Comparison of ENCODE assay signal across 9 mouse cellular contexts in the genomic region with DNA sequence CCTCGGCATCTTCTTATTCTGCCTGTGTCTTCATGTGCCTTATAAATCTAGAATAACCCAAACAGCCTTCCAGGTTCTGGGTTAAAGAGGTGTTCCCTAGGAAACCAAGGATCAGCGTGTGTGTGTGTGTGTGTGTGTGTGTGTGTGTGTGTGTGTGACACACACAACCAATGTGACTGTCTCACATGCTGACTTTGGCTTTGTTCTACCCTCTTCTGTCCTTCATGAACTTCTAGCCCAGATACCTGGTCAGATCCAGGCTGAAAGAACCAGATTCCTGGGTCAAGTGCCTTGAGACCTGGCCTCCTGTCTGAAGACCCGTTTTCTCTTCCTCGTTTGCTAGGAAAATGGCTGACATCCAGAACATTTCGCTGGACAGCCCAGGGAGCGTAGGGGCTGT. TPM values are rescaled to one million over a fixed set of nuclear protein-coding genes. Genes with fewer than 3 reads are reported as not detected.
A peak's percentile ranks its signal among the peaks of the same experiment; 100 is the strongest.
DNase-seq lines count a peak whose midpoint lies in the region; ATAC-seq and TF ChIP-seq lines count a peak whose summit lies in the region.
"Had no signal": no experiment of that assay in that cellular context is flagged by ENCODE, and none has a peak within 500 bp of the region (broad histone marks: within the 10 kb centered on the region; RNA-seq: fewer than 3 reads in every experiment).

TSS of gene Galr3 (plus strand) at position 301 of the 400 bp plus-strand sequence.

- peak within 1 kb of the TSS; percentile 59 for H3K9ac ChIP-seq in kidney, postnatal 0 days (ENCODE audit: low read depth, low read length)
- peak within 1 kb of the TSS; percentile 55 for H3K9ac ChIP-seq in embryonic facial prominence, embryonic 11.5 days (replicated peaks; ENCODE audit: low read length)
- H3K9ac ChIP-seq in hindbrain, embryonic 16.5 days (ENCODE audit: low read depth, low read length) = peak within 1 kb of the TSS; percentile 70
- peak within 1 kb of the TSS; percentile 71 for H3K9ac ChIP-seq in midbrain, embryonic 16.5 days (ENCODE audit: low read depth, low read length)

- H3K9me3 ChIP-seq in kidney, postnatal 0 days (replicated peaks; ENCODE audit: low read length) = no peaks in the 10 kb centered on the region
- H3K9me3 ChIP-seq in embryonic facial prominence, embryonic 11.5 days (replicated peaks; ENCODE audit: control insufficient read depth, low read length) = no peaks in the 10 kb centered on the region
- H3K9me3 ChIP-seq in hindbrain, embryonic 16.5 days (ENCODE audit: control insufficient read depth, low read length) = no peaks in the 10 kb centered on the region
- H3K9me3 ChIP-seq in midbrain, embryonic 16.5 days (replicated peaks; ENCODE audit: control insufficient read depth, low read length, poor library complexity, severe bottlenecking) = no peaks in the 10 kb centered on the region

- no peak for DNase-seq in kidney, postnatal 0 days (ENCODE audit: low spot score)
- DNase-seq in kidney, postnatal 4 days = no peak
- no peak for DNase-seq in embryonic facial prominence, embryonic 11.5 days (ENCODE audit: low spot score)
- DNase-seq in left cerebral cortex, adult 8-10 months (ENCODE audit: low spot score in 2 of 2) = no peak
- DNase-seq in cerebellum, adult 11-12 months = no peak

- ATAC-seq in kidney, postnatal 0 days (replicated peaks; ENCODE audit: low FRiP score, low read depth) = no peak
- no peak for ATAC-seq in embryonic facial prominence, embryonic 11.5 days (replicated peaks; ENCODE audit: insufficient number of reproducible peaks, low FRiP score, low TSS enrichment, low read depth)
- no peak for ATAC-seq in hindbrain, embryonic 16.5 days
- no peak for ATAC-seq in midbrain, embryonic 16.5 days
- no peak for ATAC-seq in cerebellum, adult (ENCODE audit: insufficient number of reproducible peaks, low FRiP score, low TSS enrichment)

- H3K4me2 ChIP-seq in kidney, postnatal 0 days (ENCODE audit: low read length) = peak within 1 kb of the TSS; percentile 94
- H3K4me2 ChIP-seq in embryonic facial prominence, embryonic 11.5 days (ENCODE audit: low read depth, low read length) = peak within 1 kb of the TSS; percentile 99
- peak within 1 kb of the TSS; percentile 79 for H3K4me2 ChIP-seq in hindbrain, embryonic 16.5 days (ENCODE audit: low read length)
- peak within 1 kb of the TSS; percentile 82 for H3K4me2 ChIP-seq in midbrain, embryonic 16.5 days (ENCODE audit: low read length)

- H3K36me3 ChIP-seq in kidney, postnatal 0 days (ENCODE audit: insufficient read depth, low read length) = peaks cover 6% of the 10 kb centered on the region; the same call in 1 of the 2 replicates
- H3K36me3 ChIP-seq in embryonic facial prominence, embryonic 11.5 days (replicated peaks; ENCODE audit: control insufficient read depth, insufficient read depth, low read depth, low read length) = no peaks in the 10 kb centered on the region
- no peaks in the 10 kb centered on the region for H3K36me3 ChIP-seq in hindbrain, embryonic 16.5 days (ENCODE audit: control insufficient read depth, insufficient read depth, low read length)
- H3K36me3 ChIP-seq in midbrain, embryonic 16.5 days (ENCODE audit: control insufficient read depth, insufficient read depth, low read length) = no peaks in the 10 kb centered on the region

- no peak for TF ChIP-seq CTCF in kidney, postnatal 0 days (IDR thresholded peaks at IDR 0.05; ENCODE audit: low read depth)

- peak within 1 kb of the TSS; percentile 51 for H3K4me3 ChIP-seq in kidney, postnatal 0 days (replicated peaks; ENCODE audit: low read depth, low read length)
- peak within 1 kb of the TSS; percentile 55 for H3K4me3 ChIP-seq in embryonic facial prominence, embryonic 11.5 days (ENCODE audit: low read depth, low read length)
- peak within 1 kb of the TSS; percentile 58 for H3K4me3 ChIP-seq in hindbrain, embryonic 16.5 days (ENCODE audit: low read length)
- peak within 1 kb of the TSS; percentile 61 for H3K4me3 ChIP-seq in midbrain, embryonic 16.5 days (ENCODE audit: low read depth, low read length)

- WGBS in kidney, postnatal 0 days = 65% methylated on average over 6 of the region's 6 CpGs
- WGBS in embryonic facial prominence, embryonic 11.5 days = 74% methylated on average over 6 of the region's 6 CpGs
- WGBS in hindbrain, embryonic 16.5 days = 81% methylated on average over 6 of the region's 6 CpGs
- 80% methylated on average over 6 of the region's 6 CpGs for WGBS in midbrain, embryonic 16.5 days

- no peak within 1 kb of the TSS for H3K27ac ChIP-seq in kidney, postnatal 0 days
- no peak within 1 kb of the TSS for H3K27ac ChIP-seq in embryonic facial prominence, embryonic 11.5 days (replicated peaks; ENCODE audit: low read depth, low read length)
- H3K27ac ChIP-seq in hindbrain, embryonic 16.5 days (ENCODE audit: low read depth, low read length) = peak within 1 kb of the TSS; percentile 26; the same call in 1 of the 2 replicates
- H3K27ac ChIP-seq in midbrain, embryonic 16.5 days (ENCODE audit: low read length) = peak within 1 kb of the TSS; percentile 18; the same call in 1 of the 2 replicates

- H3K27me3 ChIP-seq in kidney, postnatal 0 days (ENCODE audit: insufficient read depth, low read length) = peaks cover 12% of the 10 kb centered on the region
- peaks cover 34% of the 10 kb centered on the region for H3K27me3 ChIP-seq in embryonic facial prominence, embryonic 11.5 days (ENCODE audit: control insufficient read depth, insufficient read depth, low read length)
- H3K27me3 ChIP-seq in hindbrain, embryonic 16.5 days (replicated peaks; ENCODE audit: control insufficient read depth, insufficient read depth, low read length) = peaks cover 10% of the 10 kb centered on the region
- H3K27me3 ChIP-seq in midbrain, embryonic 16.5 days (ENCODE audit: control insufficient read depth, insufficient read depth, low read depth, low read length) = peaks cover 27% of the 10 kb centered on the region

- H3K4me1 ChIP-seq in kidney, postnatal 0 days (replicated peaks; ENCODE audit: insufficient read depth, low read length) = peaks cover 30% of the 10 kb centered on the region; the same call in 1 of the 2 replicates
- peaks cover 4% of the 10 kb centered on the region for H3K4me1 ChIP-seq in embryonic facial prominence, embryonic 11.5 days (ENCODE audit: control insufficient read depth, insufficient read depth, low read length)
- H3K4me1 ChIP-seq in hindbrain, embryonic 16.5 days (ENCODE audit: control insufficient read depth, insufficient read depth, low read depth, low read length) = peaks cover 10% of the 10 kb centered on the region
- peaks cover 6% of the 10 kb centered on the region; the same call in 1 of the 2 replicates for H3K4me1 ChIP-seq in midbrain, embryonic 16.5 days (ENCODE audit: control insufficient read depth, insufficient read depth, low read length)

RNA-seq across cellular contexts. Expression of gene Galr3, which starts in this region (rescaled TPM):
- 0.13 and 0.24 TPM in 2 replicates for polyA plus RNA-seq in kidney, postnatal 0 days (2015; fragmentation: Nextera tagmentation; extraction: Ambion mirVana)
- polyA plus RNA-seq in embryonic facial prominence, embryonic 11.5 days (2014; fragmentation: Nextera tagmentation; extraction: Ambion mirVana) = 0.18 TPM in 1 of 2 replicates, not detected in the other
- 0.14 TPM in 1 of 2 replicates, not detected in the other for polyA plus RNA-seq in hindbrain, embryonic 16.5 days (2015; fragmentation: Nextera tagmentation; extraction: Ambion mirVana)
- polyA plus RNA-seq in midbrain, embryonic 16.5 days (2015; fragmentation: Nextera tagmentation; extraction: Ambion mirVana) = not detected in 2 replicates
- under 1 TPM in 3 of 4 experiments, not detected in 1; 0.30 to 0.72 (median 0.37) TPM for total RNA-seq in left cerebral cortex, adult 8-10 months (2022)
- total RNA-seq: gastrocnemius, adult 8-10 months had no signal

Comparison
In these comparisons a context has a peak if more than half of its experiments do, and no peak if none do; other contexts are left out.
1. H3K27ac ChIP-seq: peak in hindbrain, embryonic 16.5 days (single experiment) and midbrain, embryonic 16.5 days (single experiment); none in kidney, postnatal 0 days (single experiment) and embryonic facial prominence, embryonic 11.5 days (single experiment).
2. Peak in every context shown above with its lines, with median percentiles within 50 percentile points of each other: H3K4me2 ChIP-seq, H3K4me3 ChIP-seq and H3K9ac ChIP-seq.